Mouse (Mus musculus) layer of hippocampus, postnatal 10 days (tissue): ENCODE results near the gene Tubal3. TPM values are rescaled to one million over a fixed set of nuclear protein-coding genes. Genes with fewer than 3 reads are reported as not detected.
"Not testable (repeated sequence)": the region's sequence is repeated elsewhere in the genome, so short reads cannot be mapped to it uniquely, and the experiment has no call there.

ENCODE experiments used
- DNase-seq, 2 experiments: peaks; one replicate each; pipeline ENCODE4 v3.0.0; 2021; ENCODE audit warnings: low spot score in 2 of 2
- long read RNA-seq: library from polyadenylated mRNA; stranded (forward); transcript quantifications from one replicate; pipeline ENCODE4 v2.0.0, GENCODE M21; 2023
- total RNA-seq, 2 experiments: library from RNA; stranded (reverse); gene quantifications; 2 replicates each; pipeline ENCODE4 v1.2.3; 2021

The Tubal3 gene
- not detected for total RNA-seq
- long read RNA-seq = 0 reads

- peak; percentile 91 to 93 for DNase-seq
Observed at GRCm38 (mm10) chr13:3917571-3918311, at the start of gene Tubal3, which contains the start of gene Net1. Tubal3 (plus strand) TSS chr13:3918274. Net1 (minus strand) TSS chr13:3918220.

- no peak for DNase-seq
Observed at GRCm38 (mm10) chr13:3869901-3870300, 48.2 kb upstream of the Tubal3 start.

GRCm38 (mm10) chr13:3872832-3873231 lies 45.2 kb upstream of the Tubal3 start:
- DNase-seq = no peak

- peak; percentile 25 to 40 for DNase-seq
Observed at GRCm38 (mm10) chr13:3876448-3876847, 41.6 kb upstream of the Tubal3 start.

GRCm38 (mm10) chr13:3877185-3877584 lies 40.9 kb upstream of the Tubal3 start:
- DNase-seq = no peak

GRCm38 (mm10) chr13:3877679-3878220 lies 40.3 kb upstream of the Tubal3 start:
- no peak for DNase-seq

GRCm38 (mm10) chr13:3886663-3887062 lies 31.4 kb upstream of the Tubal3 start:
- DNase-seq = no peak

GRCm38 (mm10) chr13:3889111-3889510 lies 29.0 kb upstream of the Tubal3 start:
- no peak for DNase-seq

- no peak for DNase-seq
Observed at GRCm38 (mm10) chr13:3890061-3890460, 28.0 kb upstream of the Tubal3 start.

GRCm38 (mm10) chr13:3891479-3892087 lies 26.5 kb upstream of the Tubal3 start:
- no peak for DNase-seq

- no peak for DNase-seq
Observed at GRCm38 (mm10) chr13:3892601-3893000, 25.5 kb upstream of the Tubal3 start.

- DNase-seq = peak; percentile 67 to 76
Observed at GRCm38 (mm10) chr13:3893126-3893734, 24.8 kb upstream of the Tubal3 start.

- DNase-seq = no peak
Observed at GRCm38 (mm10) chr13:3894549-3894948, 23.5 kb upstream of the Tubal3 start.

- no peak for DNase-seq
Observed at GRCm38 (mm10) chr13:3895397-3895980, 22.6 kb upstream of the Tubal3 start.

GRCm38 (mm10) chr13:3896032-3896431 lies 22.0 kb upstream of the Tubal3 start:
- DNase-seq = no peak

GRCm38 (mm10) chr13:3896913-3897312 lies 21.2 kb upstream of the Tubal3 start:
- DNase-seq = peak; percentile 72 to 78

- DNase-seq = not testable (repeated sequence)
Observed at GRCm38 (mm10) chr13:3898202-3898601, 19.9 kb upstream of the Tubal3 start.

GRCm38 (mm10) chr13:3899301-3899700 lies 18.8 kb upstream of the Tubal3 start:
- no peak for DNase-seq

- no peak for DNase-seq
Observed at GRCm38 (mm10) chr13:3907151-3907696, 10.8 kb upstream of the Tubal3 start.

GRCm38 (mm10) chr13:3908262-3908661 lies 9.8 kb upstream of the Tubal3 start:
- DNase-seq = no peak

- no peak for DNase-seq
Observed at GRCm38 (mm10) chr13:3910356-3910755, 7.7 kb upstream of the Tubal3 start.
